Comparison of ENCODE assay signal across 16 mouse cellular contexts in the genomic region with DNA sequence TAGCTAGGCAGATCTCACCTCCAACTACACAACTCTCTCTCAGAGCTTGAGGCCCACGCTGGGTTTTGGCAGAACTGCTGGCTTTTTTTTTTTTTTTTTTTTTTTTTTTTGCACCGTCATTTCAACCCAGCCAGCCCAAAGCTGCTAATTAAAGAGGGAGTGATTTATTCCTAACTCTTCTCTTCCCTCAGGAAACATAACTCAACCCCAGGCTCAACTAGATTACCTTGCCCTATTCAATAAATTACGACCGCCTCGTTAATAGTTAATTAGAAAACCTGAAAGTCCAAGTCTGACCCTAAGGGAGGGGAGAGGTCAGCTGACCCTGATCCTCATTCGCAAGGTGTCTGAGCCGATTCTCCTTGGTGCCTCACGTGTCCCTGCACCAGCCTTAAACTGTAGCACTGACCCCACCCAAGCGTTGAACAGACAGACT.
DNase-seq lines count a peak whose midpoint lies in the region; ATAC-seq lines count a peak whose summit lies in the region.
"Had no signal": no experiment of that assay in that cellular context is flagged by ENCODE, and none has a peak within 500 bp of the region (broad histone marks: within the 10 kb centered on the region; RNA-seq: fewer than 3 reads in every experiment).

No protein-coding gene starts in this region.

- no peak overlapping the region for H3K4me3 ChIP-seq in intestine, embryonic 15.5 days (replicated peaks)
- H3K4me3 ChIP-seq: embryonic facial prominence, embryonic 10.5 days; forebrain, embryonic 13.5 days; heart, embryonic 15.5 days had no signal

- no peaks in the 10 kb centered on the region for H3K36me3 ChIP-seq in intestine, embryonic 15.5 days
- H3K36me3 ChIP-seq: embryonic facial prominence, embryonic 10.5 days; heart, embryonic 15.5 days had no signal

- no peak overlapping the region for H3K27ac ChIP-seq in intestine, embryonic 15.5 days
- H3K27ac ChIP-seq: embryonic facial prominence, embryonic 10.5 days; forebrain, embryonic 13.5 days; heart, embryonic 15.5 days had no signal

- no peak overlapping the region for H3K4me2 ChIP-seq in intestine, embryonic 15.5 days (replicated peaks)
- H3K4me2 ChIP-seq: forebrain, embryonic 13.5 days; heart, embryonic 15.5 days had no signal

- peak; percentile 83 for ATAC-seq in frontal cortex, adult (ENCODE audit: low TSS enrichment)
- ATAC-seq in intestine, embryonic 15.5 days, result no peak
- ATAC-seq: forebrain, embryonic 13.5 days had no signal

- H3K9ac ChIP-seq in intestine, embryonic 15.5 days, result no peak overlapping the region
- H3K9ac ChIP-seq: forebrain, embryonic 13.5 days; heart, embryonic 15.5 days had no signal

- H3K4me1 ChIP-seq in intestine, embryonic 15.5 days (replicated peaks), result peaks cover 10% of the 10 kb centered on the region; the same call in 1 of the 2 replicates

- intact Hi-C loops in gastrocnemius, postnatal 14 days (cut with DNase I; ENCODE audit: low total_unique reads), result no loop called here

- 54% methylated on average over 9 of the region's 9 CpGs for WGBS in intestine, embryonic 15.5 days

- no peak for DNase-seq in frontal cortex, postnatal 25 days (ENCODE audit: low spot score in 2 of 2)
- DNase-seq in kidney, adult 8-10 months, result peak; percentile 37 to 66
- DNase-seq in kidney, postnatal 25 days, result peak; percentile 55 to 76
- DNase-seq in yolk sac, embryonic 10.5 days (ENCODE audit: low spot score), result peak; percentile 47
- no peak for DNase-seq in urinary bladder, postnatal 4 days (ENCODE audit: low spot score in 2 of 2)
- DNase-seq in gastrocnemius, postnatal 14 days, result no peak
- DNase-seq: adrenal gland, postnatal 10 days; cerebellum, adult 9-11 months; heart, adult 18-20 months; lung, adult 18-20 months had no signal

- H3K9me3 ChIP-seq in intestine, embryonic 15.5 days, result no peaks in the 10 kb centered on the region
- H3K9me3 ChIP-seq: heart, embryonic 15.5 days had no signal

- H3K27me3 ChIP-seq in intestine, embryonic 15.5 days (replicated peaks), result no peaks in the 10 kb centered on the region
- H3K27me3 ChIP-seq: CH12.LX; forebrain, embryonic 13.5 days; heart, embryonic 15.5 days had no signal

Comparison
In these comparisons a context has a peak if more than half of its experiments do, and no peak if none do; other contexts are left out.
1. DNase-seq: peak in kidney, adult 8-10 months (2 of 2), kidney, postnatal 25 days (2 of 2) and yolk sac, embryonic 10.5 days (single experiment); none in frontal cortex, postnatal 25 days (0 of 2), urinary bladder, postnatal 4 days (0 of 2) and gastrocnemius, postnatal 14 days (single experiment).